Mouse (Mus musculus): ENCODE data around the gene Gemin7. TPM values are rescaled to one million over a fixed set of nuclear protein-coding genes. Genes with fewer than 3 reads are reported as not detected.
A peak's percentile ranks its signal among the peaks of the same experiment; 100 is the strongest.
"Not testable (repeated sequence)": the region's sequence is repeated elsewhere in the genome, so short reads cannot be mapped to it uniquely, and the experiment has no call there.

Gene Gemin7
- total RNA-seq (2021): 10 to 100 TPM; 43.7 to 47.1 TPM

DNA sequence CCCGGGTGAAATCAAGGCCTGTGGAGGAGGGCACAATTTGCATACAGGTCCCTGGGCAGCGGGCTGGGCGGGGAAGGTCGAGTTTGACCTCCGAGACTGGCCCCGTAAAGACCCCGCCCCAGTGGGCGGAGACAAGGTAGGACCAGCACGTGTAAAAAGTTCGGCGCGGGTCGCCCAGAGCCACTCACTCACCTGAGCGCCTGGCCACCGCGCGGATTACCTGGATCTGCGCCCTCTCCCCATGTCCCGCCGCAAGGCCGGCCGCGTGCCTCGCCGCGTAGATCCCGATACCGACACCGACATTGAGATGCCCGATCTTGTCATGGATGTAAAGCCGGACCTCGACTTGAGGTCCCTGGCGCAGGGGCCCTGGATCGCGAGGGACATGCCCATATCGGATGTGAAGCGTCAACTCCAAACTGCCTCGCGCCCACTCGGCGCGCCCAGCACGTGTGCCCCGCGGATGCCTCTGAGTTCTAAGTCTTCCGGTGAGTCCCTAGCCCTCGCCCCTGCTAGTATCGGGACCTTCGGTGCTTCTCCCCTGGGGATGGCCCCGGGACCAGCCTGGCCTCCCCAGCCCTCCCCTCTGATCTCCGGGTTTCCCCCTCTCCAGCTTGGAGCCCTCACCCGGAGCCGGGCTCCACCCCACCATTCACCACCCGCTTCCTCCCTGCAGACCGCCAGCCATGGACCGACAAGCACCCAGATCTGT, at the start of gene Gemin7, which contains the start of gene Zfp296:
Gene Gemin7 (minus strand): TSS at position 455 of the 712 bp plus-strand sequence.
Gene Zfp296 (plus strand): TSS at position 147 of the 712 bp plus-strand sequence.
- DNase-seq (ENCODE audit: low spot score in 2 of 2): no peak
- intact Hi-C loops (cut with DNase I): no loop called here

DNA sequence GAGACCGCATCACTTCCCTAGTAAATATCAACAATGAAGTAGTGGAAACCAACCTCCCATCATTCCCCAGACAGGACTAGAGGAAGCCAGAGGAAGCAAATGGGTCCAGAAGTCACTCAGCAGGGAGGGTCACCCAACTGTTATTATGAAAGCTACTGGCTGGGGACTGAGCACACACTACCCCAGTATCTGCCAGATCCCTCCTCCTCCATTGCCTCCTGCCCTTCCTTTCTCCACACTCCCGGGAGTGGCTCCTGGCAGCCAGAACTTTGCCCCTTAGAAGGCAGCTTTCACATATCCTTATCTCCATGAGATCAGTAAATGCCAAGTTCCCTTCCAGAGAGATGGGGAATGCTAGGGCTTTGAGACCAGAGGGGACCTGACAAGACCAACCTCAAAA, 46.0 kb upstream of the Gemin7 start:
- intact Hi-C loops (cut with DNase I): no loop called here
- DNase-seq (ENCODE audit: low spot score in 2 of 2): no peak

DNA sequence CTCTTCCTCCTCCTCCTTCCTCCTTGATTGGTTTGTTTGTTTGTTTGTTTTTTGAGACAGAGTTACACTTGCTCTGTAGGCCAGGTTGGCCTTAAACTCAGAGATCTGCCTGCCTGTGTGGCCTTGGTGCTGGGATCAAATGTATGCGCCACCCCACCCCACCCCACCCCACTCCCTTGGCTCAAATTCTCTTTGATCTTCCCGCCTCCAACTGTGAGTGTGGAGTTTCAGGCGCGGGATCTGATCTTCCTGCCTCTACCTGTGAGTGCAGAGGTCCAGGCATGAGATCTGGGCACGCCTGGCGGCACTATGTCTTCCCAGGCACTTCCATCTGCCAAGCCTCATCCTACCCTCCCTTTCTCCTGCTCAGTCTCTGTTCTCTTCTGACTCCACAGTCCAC, 44.8 kb upstream of the Gemin7 start:
- intact Hi-C loops (cut with DNase I): no loop called here
- DNase-seq (ENCODE audit: low spot score in 2 of 2): no peak

DNA sequence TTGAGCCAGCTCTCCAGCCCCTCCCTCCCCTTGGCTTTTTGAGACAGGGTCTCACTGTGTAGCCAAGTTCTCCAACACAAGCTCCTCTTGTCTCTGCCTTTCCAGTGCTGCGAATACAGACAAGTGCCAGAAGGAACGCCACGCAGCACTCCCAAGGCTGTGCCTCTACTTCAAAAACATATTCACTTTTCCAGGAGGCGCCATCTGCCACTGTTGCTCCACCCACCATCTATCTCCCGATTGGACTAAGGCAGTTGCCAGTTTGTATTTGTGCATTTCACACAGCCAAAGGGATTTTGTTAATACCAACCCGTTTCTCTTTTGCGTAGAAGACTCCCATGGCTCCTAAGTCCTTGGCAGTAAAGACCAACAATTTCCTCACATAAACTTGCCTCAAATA, 43.4 kb upstream of the Gemin7 start:
- peak; percentile 45 to 88 for DNase-seq (ENCODE audit: low spot score in 2 of 2)
- intact Hi-C loops (cut with DNase I): no loop called here

DNA sequence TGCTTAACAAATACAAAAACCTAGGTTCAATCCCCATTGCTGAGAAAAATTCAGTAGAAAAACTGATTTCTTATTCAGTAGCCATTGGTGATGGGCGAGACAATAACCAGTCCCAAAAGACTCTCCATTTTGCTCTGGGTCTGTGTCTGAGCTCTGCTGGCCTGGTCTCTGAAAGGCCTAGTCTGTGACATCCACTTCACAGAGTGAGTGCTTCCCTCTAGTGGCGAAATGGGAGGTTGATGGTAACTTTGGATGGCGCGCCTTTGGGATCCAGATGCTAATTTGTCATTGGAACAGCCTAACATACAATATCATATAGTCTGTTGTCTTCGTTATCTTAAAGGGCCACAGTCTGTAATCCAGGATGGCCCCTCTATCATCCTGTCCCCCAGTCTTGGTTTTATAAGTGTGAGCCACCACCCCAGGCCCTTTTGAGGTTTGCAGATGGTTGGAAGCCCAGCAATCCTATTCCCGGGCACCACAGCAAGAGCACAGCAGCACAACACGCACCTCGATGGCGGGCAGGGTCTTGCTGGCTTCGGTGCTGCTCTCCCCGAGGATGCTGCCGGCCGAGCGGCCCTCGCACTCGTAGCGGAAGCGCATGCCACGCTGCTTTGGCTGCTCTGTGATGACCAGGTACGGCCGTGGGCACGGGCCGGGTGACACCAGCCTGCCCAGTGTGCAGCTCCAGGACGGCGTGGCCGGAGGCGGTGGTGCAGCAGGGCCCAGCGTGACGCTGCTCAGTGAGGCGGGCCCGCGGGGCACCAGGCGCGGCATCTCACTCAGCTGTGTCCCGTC, 41.8 kb upstream of the Gemin7 start:
- DNase-seq (ENCODE audit: low spot score in 2 of 2): peak; percentile 77 to 84
- intact Hi-C loops (cut with DNase I): loop anchor here (2.0 to 5.0 kb wide), 2 partner anchors 28 to 212 kb away; no protein-coding TSS in a partner anchor

DNA sequence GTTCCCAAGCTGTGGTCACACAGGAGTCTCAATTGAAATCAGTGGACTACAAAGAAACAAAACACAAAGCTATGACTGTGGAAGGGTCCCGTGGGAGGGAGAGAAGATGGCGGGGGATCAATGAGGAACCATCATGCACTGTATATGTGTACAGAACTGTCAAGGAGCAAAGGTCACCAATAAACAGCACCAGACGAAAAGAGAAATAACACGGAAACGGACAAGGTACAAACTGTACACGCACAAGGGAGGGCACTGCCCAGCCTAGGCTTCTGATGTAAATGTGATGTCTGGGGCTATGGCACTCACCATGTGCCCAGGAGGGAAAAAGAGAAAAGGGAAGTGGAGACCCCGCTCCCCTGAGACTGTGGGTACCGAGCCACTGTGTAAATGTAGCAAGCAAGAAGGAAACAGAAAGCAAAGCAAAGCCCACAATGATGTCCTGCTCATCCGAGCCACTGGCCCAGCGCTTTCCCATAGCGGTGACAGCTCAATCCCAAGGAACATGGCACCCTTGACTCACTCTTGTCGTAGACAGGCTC, 37.7 kb upstream of the Gemin7 start:
- intact Hi-C loops (cut with DNase I): loop anchor here (5.0 kb wide), 1 partner anchor 208 kb away; no protein-coding TSS in a partner anchor
- no peak for DNase-seq (ENCODE audit: low spot score in 2 of 2)

DNA sequence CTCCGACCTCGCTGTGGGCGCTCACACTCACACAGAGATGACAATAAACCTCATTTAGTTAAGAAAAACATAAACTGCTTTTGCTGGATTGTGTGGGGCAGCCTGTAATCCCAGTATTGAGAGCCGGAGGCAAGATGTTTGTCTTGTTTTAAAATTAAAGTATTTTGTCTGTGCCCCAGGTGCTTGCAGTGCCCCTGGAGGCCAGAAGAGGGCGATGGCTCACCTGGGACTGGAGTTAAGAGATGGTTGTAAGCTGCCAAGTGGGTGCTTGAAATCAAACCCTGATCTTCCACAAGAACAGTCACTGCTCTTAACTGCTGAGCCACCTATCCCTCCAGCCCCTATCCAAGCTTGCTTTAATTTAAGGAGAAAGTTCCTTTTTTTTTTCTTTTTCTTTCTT, 33.6 kb upstream of the Gemin7 start:
- DNase-seq (ENCODE audit: low spot score in 2 of 2): no peak
- intact Hi-C loops (cut with DNase I): no loop called here

DNA sequence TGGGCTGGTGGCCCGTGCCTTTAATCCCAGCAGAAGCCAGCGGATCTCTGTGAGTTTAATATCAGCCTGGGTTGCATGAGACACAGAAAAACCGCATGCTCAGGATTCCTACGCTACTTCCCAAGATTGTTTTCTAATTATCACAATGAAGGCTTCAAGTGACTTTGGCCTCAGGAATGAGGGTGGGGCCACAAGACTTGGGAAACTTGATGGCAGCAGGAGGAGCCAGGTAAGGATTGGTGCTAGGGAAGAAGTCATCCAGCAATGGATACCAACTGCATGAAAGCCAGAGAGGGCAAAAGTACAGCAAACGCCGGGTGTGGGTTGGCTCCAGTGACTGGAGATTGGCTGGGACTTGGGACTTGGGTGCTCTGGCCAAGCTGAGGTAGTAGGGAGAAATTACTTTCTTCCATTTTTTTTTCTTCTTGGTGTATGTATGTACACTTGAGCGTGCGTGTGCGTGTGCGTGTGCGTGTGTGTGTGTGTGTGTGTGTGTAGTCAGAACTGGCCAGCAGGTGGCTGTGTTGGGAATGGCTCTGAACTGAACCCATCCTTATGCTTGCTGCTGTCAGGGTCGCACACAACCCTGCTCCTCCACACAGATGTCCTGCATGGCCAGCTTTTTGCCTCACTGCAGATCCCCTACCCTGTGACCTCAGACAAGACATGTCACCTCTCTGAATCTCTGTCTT, 32.4 kb upstream of the Gemin7 start:
- intact Hi-C loops (cut with DNase I): no loop called here

DNA sequence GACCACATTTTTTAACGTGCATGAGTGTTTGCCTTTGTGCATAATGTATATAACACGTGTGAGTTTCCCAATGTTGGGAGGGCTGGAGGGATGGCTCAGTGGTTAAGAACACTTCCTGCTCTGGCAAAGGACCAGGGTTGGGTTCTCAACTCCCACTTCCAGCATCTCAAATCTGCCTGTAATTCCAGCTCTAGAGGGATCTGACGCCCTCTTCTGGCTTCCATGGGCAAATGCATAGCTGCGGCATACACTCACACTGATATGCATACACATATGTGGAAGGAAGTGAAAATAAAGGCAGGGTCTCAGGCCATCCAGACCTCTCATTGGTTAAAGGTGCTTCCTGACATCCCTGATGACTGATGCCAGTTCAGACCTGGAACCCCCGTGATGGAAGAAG, 29.9 kb upstream of the Gemin7 start:
- intact Hi-C loops (cut with DNase I): no loop called here
- DNase-seq (ENCODE audit: low spot score in 2 of 2): no peak

More for the DNA sequence above, 32.4 kb upstream of the Gemin7 start:
- no peak for DNase-seq (ENCODE audit: low spot score in 2 of 2)

DNA sequence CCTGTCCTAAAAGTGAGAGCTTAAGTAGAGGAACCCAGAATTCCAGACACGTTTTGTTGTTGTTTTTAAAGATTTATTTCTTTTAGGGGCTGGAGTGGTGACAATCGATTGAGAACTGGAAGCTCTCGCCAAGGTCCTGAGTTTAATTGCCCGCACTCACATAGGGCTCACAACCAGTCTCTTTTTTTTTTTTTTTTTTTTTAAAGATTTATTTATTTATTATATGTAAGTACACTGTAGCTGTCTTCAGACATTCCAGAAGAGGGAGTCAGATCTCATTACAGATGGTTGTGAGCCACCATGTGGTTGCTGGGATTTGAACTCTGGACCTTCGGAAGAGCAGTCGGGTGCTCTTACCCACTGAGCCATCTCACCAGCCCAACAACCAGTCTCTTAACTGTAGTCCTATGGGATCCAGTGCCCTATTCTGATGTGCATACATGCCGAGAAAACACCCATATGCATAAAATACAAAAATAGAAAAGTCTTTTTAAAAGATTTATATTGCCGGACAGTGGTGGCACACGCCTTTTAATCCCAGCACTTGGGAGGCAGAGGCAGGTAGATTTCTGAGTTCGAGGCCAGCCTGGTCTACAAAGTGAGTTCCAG, 27.3 kb upstream of the Gemin7 start:
- DNase-seq (ENCODE audit: low spot score in 2 of 2); intact Hi-C loops (cut with DNase I): not testable (repeated sequence)

DNA sequence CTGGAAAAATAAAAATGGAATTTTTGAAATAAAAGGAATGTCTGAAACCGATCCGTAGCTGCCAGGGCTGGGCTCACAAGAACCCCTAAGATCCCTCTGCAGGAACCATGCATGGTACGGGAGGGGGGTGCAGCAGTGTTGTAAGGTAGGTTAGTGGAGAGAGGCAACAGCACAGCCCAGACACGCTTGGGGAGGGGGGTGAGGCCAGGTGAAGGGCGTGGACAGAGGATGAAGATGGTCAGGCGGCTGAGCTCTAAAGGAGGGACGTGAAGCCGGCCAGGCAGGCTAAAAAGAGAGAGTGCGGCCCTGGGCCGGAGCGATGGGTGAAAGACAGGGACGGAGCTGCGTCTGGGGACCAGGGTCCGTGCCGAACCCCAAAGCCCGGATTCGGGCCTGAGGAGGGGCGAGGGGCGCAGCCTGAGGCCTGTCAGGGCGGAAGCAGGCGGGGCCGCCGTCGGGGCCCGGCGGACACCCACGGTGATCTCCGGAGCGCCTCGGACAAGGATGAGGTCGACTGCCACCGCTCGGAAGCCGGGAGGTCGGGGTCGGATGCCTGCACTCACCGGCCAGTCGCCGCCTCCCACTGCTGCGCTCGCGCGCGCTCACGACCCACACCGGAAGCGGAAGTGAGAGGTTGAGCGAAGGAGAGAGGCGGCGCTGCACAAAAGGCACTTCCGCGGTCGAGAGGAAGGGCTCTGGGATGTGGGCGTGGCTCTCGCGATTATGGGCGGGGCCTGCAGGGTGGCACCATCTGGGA, 26.6 kb upstream of the Gemin7 start, which contains the start of gene Clasrp:
Gene Clasrp (minus strand): TSS at position 638 of the 757 bp plus-strand sequence.
- DNase-seq (ENCODE audit: low spot score in 2 of 2): peak; percentile 93 to 96
- intact Hi-C loops (cut with DNase I): no loop called here

DNA sequence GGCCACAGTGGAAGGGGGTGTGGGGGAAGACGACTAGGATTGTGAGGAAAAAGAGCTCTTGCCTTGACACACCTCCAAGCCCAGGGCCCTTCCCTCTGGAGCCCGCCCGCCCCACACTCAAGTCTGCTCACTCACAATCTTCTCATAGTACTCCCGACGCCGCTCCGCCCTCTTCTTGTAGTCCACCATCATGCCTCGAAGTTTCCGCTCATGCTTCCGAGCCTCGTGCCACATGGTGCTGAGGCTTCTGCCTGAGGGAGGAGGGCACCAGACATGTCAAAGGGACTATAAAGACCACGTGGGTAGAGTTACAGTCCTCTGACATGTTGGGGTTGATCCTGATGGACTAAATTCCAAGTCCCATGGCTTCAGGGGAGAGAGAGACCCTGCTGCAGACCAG, 25.7 kb upstream of the Gemin7 start:
- DNase-seq (ENCODE audit: low spot score in 2 of 2): no peak
- intact Hi-C loops (cut with DNase I): no loop called here

DNA sequence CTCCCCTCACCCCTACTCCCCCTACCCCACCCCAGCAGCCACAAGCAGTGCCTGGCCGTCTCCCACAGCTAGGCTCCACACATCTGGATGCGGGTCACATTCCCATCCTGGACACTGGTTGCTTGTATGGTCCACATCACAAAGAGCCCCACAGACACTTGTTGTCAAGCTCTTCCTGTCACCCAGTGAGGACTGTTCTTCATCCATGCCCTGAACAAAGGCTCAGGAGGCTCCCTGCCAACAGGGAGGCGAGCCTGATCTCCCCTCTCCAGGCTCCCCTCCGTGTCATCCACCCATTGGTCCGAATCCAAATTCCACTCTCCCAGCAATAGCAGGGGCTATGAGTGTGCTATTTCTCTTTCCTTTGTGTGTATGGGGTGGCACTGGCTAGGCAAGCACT, 23.2 kb upstream of the Gemin7 start:
- peak in 1 of 2 experiments; percentile 55 for DNase-seq (ENCODE audit: low spot score in 2 of 2)
- intact Hi-C loops (cut with DNase I): no loop called here

DNA sequence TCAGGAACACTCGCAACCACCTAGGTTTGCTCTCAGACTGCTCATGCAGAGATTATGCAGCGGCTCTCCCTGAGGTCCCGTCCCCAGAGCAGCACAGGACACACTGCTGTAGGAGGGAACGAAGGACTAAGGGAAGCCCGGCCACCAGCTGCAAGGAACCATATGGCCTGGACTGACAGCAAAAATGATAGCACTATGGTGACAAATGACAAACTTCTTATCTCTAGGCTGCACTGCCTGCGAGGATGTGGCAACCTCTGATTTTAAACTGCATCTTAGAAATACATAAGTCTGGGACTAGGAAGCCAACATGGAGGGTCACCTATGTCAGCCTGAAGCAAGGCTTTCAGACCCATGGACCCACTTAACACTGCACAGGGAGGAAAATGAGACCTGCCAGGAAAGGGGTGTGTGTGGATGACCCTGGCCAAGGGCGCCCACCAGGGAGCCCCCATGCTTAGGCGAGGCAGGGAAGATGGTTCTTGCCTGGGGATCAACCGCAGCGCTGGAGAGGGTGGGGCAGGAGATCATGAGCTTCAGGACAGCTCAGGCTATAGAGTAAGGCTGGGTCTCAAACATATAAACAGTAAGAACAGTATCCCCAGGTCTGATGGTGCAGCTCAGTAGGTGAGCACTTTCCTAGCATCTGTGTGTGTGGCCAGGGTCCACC, 15.8 kb upstream of the Gemin7 start:
- DNase-seq (ENCODE audit: low spot score in 2 of 2): no peak
- intact Hi-C loops (cut with DNase I): no loop called here

DNA sequence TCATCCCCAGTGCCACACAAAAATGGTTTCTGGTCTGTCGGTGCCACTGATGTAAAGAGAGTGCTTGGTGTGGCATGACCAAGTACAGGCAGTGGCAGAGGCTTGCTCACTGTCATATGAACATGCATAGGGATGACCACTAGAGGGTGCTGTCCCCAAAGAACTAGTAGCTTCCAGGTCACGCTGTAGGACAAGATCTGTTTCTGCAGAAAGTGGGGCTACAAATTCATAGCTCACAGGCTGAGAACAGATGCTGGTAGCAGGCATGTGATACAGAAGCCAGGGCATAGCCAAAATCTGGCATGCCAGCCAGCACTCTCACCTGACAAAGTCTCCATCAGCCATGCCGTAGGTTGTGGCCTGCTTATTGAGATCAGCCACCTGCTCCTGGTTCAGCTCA, 12.5 kb upstream of the Gemin7 start:
- peak; percentile 73 to 88 for DNase-seq (ENCODE audit: low spot score in 2 of 2)
- intact Hi-C loops (cut with DNase I): loop anchor here (2.0 to 5.0 kb wide), 2 partner anchors 29 to 183 kb away; no protein-coding TSS in a partner anchor

DNA sequence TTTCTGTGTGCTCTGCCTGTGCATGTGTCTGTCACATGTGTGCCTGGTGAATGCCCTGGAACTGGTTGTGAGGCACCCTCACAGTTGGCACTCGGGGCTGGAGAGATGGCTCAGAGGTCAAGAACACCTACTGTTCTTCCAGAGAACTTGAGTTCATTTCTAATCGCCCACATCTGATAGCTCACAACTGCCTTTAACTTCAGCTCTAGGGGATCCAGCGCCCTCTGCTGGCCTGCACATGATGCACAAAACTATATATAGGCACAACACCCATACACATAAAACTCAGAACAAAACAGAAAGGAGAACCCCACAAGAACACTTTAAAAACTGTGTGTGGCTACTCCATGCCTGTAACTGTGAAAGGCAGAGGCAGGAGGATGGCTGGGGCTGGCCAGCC, 11.8 kb upstream of the Gemin7 start:
- peak; percentile 40 to 66 for DNase-seq (ENCODE audit: low spot score in 2 of 2)
- intact Hi-C loops (cut with DNase I): loop anchor here (5.0 kb wide), 1 partner anchor 182 kb away; no protein-coding TSS in a partner anchor

DNA sequence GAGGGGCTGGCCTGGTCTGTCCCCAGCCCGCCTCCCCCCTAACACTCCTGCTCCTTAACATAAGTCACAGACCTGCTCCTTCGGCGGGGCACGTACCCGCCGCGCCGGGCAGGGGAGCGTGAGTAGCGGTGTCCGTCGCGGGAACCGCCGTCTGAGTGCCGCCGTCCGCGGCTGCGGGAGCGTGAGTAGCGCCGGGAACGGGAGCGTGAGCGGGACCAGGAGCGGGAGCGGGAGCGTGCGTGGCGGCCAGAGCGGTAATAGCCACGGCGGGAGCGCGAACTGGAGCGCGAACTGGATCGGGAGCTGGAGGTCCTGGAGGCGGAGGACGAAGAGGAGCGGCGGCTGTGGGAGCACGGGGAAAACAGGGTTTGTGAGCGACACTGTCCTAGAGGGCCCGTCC, 8.9 kb upstream of the Gemin7 start:
- DNase-seq (ENCODE audit: low spot score in 2 of 2): no peak
- intact Hi-C loops (cut with DNase I): loop anchor here (5.0 kb wide), 1 partner anchor 179 kb away; no protein-coding TSS in a partner anchor

DNA sequence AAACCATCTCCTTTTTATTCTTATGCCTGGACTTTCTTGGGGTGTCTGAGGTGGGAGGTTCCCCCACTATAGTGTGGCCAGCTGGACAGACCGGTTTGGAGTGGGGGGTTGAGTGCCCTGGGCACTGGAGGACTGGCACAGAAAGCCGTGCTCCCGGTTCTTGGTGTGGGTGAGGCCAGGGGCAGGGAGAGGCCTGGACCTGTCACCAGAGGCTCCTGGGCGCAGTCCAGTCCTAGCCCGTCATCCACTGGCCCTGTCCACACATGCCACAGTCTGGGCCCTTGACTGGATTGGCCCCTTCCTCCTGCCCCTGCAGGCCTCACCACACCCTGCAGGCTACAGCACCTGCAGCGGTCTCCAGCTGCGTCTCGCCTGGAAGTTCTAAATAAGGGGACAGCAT, 3.2 kb upstream of the Gemin7 start:
- intact Hi-C loops (cut with DNase I): no loop called here
- DNase-seq (ENCODE audit: low spot score in 2 of 2): no peak
